Mouse (Mus musculus) spleen, postnatal 4 days (tissue): Measurements from ENCODE around the gene Fam240b.
"Not testable (repeated sequence)": the region's sequence is repeated elsewhere in the genome, so short reads cannot be mapped to it uniquely, and the experiment has no call there.

Source experiments
- DNase-seq, 2 experiments: peaks; one replicate each; pipeline ENCODE4 v3.0.0; 2022; ENCODE audit warnings: low spot score in 2 of 2

The Fam240b gene

GRCm38 (mm10) chr13:64497692-64498091 is at the start of gene Fam240b:
TSS of gene Fam240b (minus strand) at chr13:64497792.
- no peak for DNase-seq

GRCm38 (mm10) chr13:64530139-64530538 is 32.5 kb upstream of the Fam240b start:
- DNase-seq, result no peak

- DNase-seq, result no peak
These were observed 29.1 kb upstream of the Fam240b start for GRCm38 (mm10) chr13:64526515-64527285.

- DNase-seq, result no peak
These were observed 16.7 kb upstream of the Fam240b start for GRCm38 (mm10) chr13:64514247-64514646.

- no peak for DNase-seq
These were observed 14.0 kb upstream of the Fam240b start for GRCm38 (mm10) chr13:64511616-64512015.

GRCm38 (mm10) chr13:64507361-64507760 is 9.8 kb upstream of the Fam240b start:
- no peak for DNase-seq

- no peak for DNase-seq
These were observed 5.2 kb upstream of the Fam240b start for GRCm38 (mm10) chr13:64502833-64503232.

GRCm38 (mm10) chr13:64493586-64493985 is 4.0 kb downstream of the Fam240b start:
- DNase-seq, result no peak

- DNase-seq, result no peak
These were observed 7.7 kb downstream of the Fam240b start for GRCm38 (mm10) chr13:64489886-64490285.

- no peak for DNase-seq
These were observed 17.6 kb downstream of the Fam240b start for GRCm38 (mm10) chr13:64479960-64480359.

GRCm38 (mm10) chr13:64477968-64478367 is 19.6 kb downstream of the Fam240b start:
- no peak for DNase-seq

- DNase-seq, result no peak
These were observed 29.7 kb downstream of the Fam240b start for GRCm38 (mm10) chr13:64467886-64468285.

GRCm38 (mm10) chr13:64465166-64465565 is 32.4 kb downstream of the Fam240b start:
- no peak for DNase-seq

- DNase-seq, result no peak
These were observed 35.0 kb downstream of the Fam240b start for GRCm38 (mm10) chr13:64462581-64462980.

- no peak for DNase-seq
These were observed 39.4 kb downstream of the Fam240b start for GRCm38 (mm10) chr13:64458181-64458580.

- DNase-seq, result not testable (repeated sequence)
These were observed 40.2 kb downstream of the Fam240b start for GRCm38 (mm10) chr13:64457225-64457978.

- DNase-seq, result no peak
These were observed 47.4 kb downstream of the Fam240b start for GRCm38 (mm10) chr13:64450001-64450794.

GRCm38 (mm10) chr13:64448729-64449128 is 48.9 kb downstream of the Fam240b start:
- no peak for DNase-seq

- DNase-seq, result no peak
These were observed 49.6 kb downstream of the Fam240b start for GRCm38 (mm10) chr13:64447947-64448346.

- DNase-seq, result no peak
These were observed 52.2 kb downstream of the Fam240b start for GRCm38 (mm10) chr13:64445254-64445920.

- no peak for DNase-seq
These were observed 54.2 kb downstream of the Fam240b start for GRCm38 (mm10) chr13:64443263-64443894.
